25 mouse cellular contexts compared by ENCODE assay signal in the genomic region with DNA sequence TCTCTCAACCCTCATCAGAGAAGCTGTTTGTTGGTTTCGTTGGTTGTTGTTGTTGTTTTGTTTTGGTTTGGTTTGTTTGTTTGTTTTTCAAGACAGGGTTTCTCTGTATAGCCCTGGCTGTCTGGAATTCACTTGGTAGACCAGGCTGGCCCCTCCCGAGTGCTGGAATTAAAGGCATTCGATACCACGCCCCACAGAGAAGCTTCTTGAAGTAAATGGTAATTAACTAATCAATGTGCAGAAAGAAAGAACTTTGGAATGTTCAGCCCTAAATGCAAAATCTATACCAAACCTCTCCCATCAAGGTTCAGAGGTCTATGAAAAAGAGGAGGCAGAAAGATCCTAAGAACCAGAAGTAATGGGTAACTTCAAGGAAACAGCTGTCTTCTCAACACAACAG. TPM values are rescaled to one million over a fixed set of nuclear protein-coding genes. Genes with fewer than 3 reads are reported as not detected.
DNase-seq lines count a peak whose midpoint lies in the region; ATAC-seq and TF ChIP-seq lines count a peak whose summit lies in the region.
"Had no signal": no experiment of that assay in that cellular context is flagged by ENCODE, and none has a peak within 500 bp of the region (broad histone marks: within the 10 kb centered on the region; RNA-seq: fewer than 3 reads in every experiment).

No protein-coding gene starts in this region.

- 94% methylated on average over 4 of the region's 4 CpGs for WGBS in forebrain, embryonic 10.5 days

- H3K27ac ChIP-seq in ES-E14 (ENCODE audit: insufficient read depth, low read depth, low read length, poor library complexity, severe bottlenecking): peak overlapping the region; percentile 57; the same call in 1 of the 2 replicates
- no peak overlapping the region for H3K27ac ChIP-seq in forebrain, embryonic 10.5 days
- H3K27ac ChIP-seq: embryonic facial prominence, embryonic 13.5 days; embryonic facial prominence, embryonic 15.5 days; forebrain, embryonic 13.5 days; forebrain, embryonic 15.5 days had no signal

- H3K9ac ChIP-seq in ES-E14 (ENCODE audit: insufficient read depth, low read depth, low read length, poor library complexity, severe bottlenecking): no peak overlapping the region
- H3K9ac ChIP-seq: embryonic facial prominence, embryonic 13.5 days; embryonic facial prominence, embryonic 15.5 days; forebrain, embryonic 13.5 days; forebrain, embryonic 15.5 days; forebrain, postnatal 0 days had no signal

- no peaks in the 10 kb centered on the region for H3K9me3 ChIP-seq in megakaryocyte, embryonic 14.5 days
- H3K9me3 ChIP-seq in ES-E14 (ENCODE audit: control insufficient read depth, insufficient read depth, low read depth, low read length): no peaks in the 10 kb centered on the region
- no peaks in the 10 kb centered on the region for H3K9me3 ChIP-seq in forebrain, embryonic 10.5 days
- H3K9me3 ChIP-seq: embryonic facial prominence, embryonic 13.5 days; embryonic facial prominence, embryonic 15.5 days; forebrain, embryonic 13.5 days; forebrain, embryonic 15.5 days had no signal

- peak overlapping the region; percentile 18 for H3K4me3 ChIP-seq in megakaryocyte, embryonic 14.5 days (replicated peaks)
- H3K4me3 ChIP-seq in ES-E14 (ENCODE audit: insufficient read depth in 1 of 2, low read depth in 1 of 2, low read length in 2 of 2, poor library complexity in 1 of 2, severe bottlenecking in 1 of 2): no peak overlapping the region
- H3K4me3 ChIP-seq in forebrain, embryonic 10.5 days: no peak overlapping the region
- H3K4me3 ChIP-seq: embryonic facial prominence, embryonic 13.5 days; embryonic facial prominence, embryonic 15.5 days; erythroblast, embryonic 14.5 days; forebrain, embryonic 13.5 days; forebrain, embryonic 15.5 days had no signal

- H3K27me3 ChIP-seq in megakaryocyte, embryonic 14.5 days (replicated peaks): no peaks in the 10 kb centered on the region
- H3K27me3 ChIP-seq in forebrain, embryonic 10.5 days (ENCODE audit: poor library complexity, severe bottlenecking): no peaks in the 10 kb centered on the region
- H3K27me3 ChIP-seq: CH12.LX; embryonic facial prominence, embryonic 13.5 days; embryonic facial prominence, embryonic 15.5 days; forebrain, embryonic 13.5 days; forebrain, embryonic 15.5 days had no signal

- no peak for ATAC-seq in megakaryocyte, adult 5-6 weeks (ENCODE audit: poor library complexity, severe bottlenecking)
- ATAC-seq: CD4-positive, CD25-positive, alpha-beta regulatory T cell, adult 4 months; forebrain, embryonic 13.5 days; forebrain, embryonic 15.5 days; forebrain, postnatal 0 days had no signal

- peaks cover 53% of the 10 kb centered on the region for H3K4me1 ChIP-seq in megakaryocyte, embryonic 14.5 days
- peaks cover 1 to 4% of the 10 kb centered on the region in 2 experiments; a peak in 2 of 4 replicates for H3K4me1 ChIP-seq in ES-E14 (ENCODE audit: control insufficient read depth in 2 of 2, insufficient read depth in 2 of 2, low read length in 2 of 2, poor library complexity in 1 of 2)
- no peaks in the 10 kb centered on the region for H3K4me1 ChIP-seq in forebrain, embryonic 10.5 days
- H3K4me1 ChIP-seq: embryonic facial prominence, embryonic 13.5 days; embryonic facial prominence, embryonic 15.5 days; forebrain, embryonic 13.5 days; forebrain, embryonic 15.5 days had no signal

- peaks cover 66% of the 10 kb centered on the region for H3K36me3 ChIP-seq in megakaryocyte, embryonic 14.5 days (replicated peaks; ENCODE audit: low read length)
- H3K36me3 ChIP-seq in ES-E14 (ENCODE audit: control insufficient read depth, insufficient read depth, low read length, poor library complexity, severe bottlenecking): peaks cover 4% of the 10 kb centered on the region
- H3K36me3 ChIP-seq in forebrain, embryonic 10.5 days (replicated peaks): peaks cover 55% of the 10 kb centered on the region

- in situ Hi-C loops in ES-E14 (cut with MboI; ENCODE audit: low sequenced_read_pairs in 2 of 2, unreplicated experiment in 2 of 2): no loop called here

- DNase-seq in heart, adult 11 months: peak; percentile 39
- DNase-seq in heart, adult 9 months (ENCODE audit: low spot score in 2 of 2): no peak
- DNase-seq in ES-E14 (ENCODE audit: low read depth, low spot score) (peak; percentile 35), ZHBTc4 (ENCODE audit: low read depth, low spot score) (peak; percentile 85)
- DNase-seq in forebrain, embryonic 10.5 days (ENCODE audit: extremely low spot score, low spot score): no peak
- no peak for DNase-seq in cerebellum, adult 11-12 months
- DNase-seq: adrenal gland, adult 2 months; adrenal gland, postnatal 10 days; adrenal gland, postnatal 25 days; cerebellum, adult 18-20 months; cerebellum, adult 8-10 months; cerebellum, adult 9-11 months; cerebellum, postnatal 14 days; cerebellum, postnatal 36 days; embryo, embryonic 11 days; forebrain, postnatal 0 days had no signal

TF ChIP-seq in ES-E14, 5 proteins besides CTCF, POLR2A, EP300 and RAD21:
- TF ChIP-seq ZNF384 (IDR thresholded peaks at IDR 0.05; ENCODE audit: low read depth, low read length) (no peak), MAFK (IDR thresholded peaks at IDR 0.05; ENCODE audit: insufficient read depth, low read depth, low read length) (no peak), HCFC1 (IDR thresholded peaks at IDR 0.05; ENCODE audit: borderline replicate concordance, insufficient read depth, low read length) (no peak), ZC3H11A (IDR thresholded peaks at IDR 0.05; ENCODE audit: borderline replicate concordance, low read depth, low read length) (no peak), CHD2 (IDR thresholded peaks at IDR 0.05; ENCODE audit: low read depth, low read length) (no peak)

RNA-seq across cellular contexts. Expression of a gene that starts 15.5 kb away (rescaled TPM):
- 0.22 TPM in 1 of 2 replicates, not detected in the other for polyA plus RNA-seq in megakaryocyte, embryonic 14.5 days (2012; ENCODE audit: insufficient read depth, low replicate concordance)
- 8.5 and 12.9 TPM in 2 replicates for total RNA-seq in megakaryocyte, adult 5-6 weeks (2015)
- 16.0 and 19.8 TPM in 2 replicates for total RNA-seq in megakaryocyte, adult 5-6 weeks (2017)
- total RNA-seq in ES-E14 (2012; rRNA removed): 21.7 and 26.7 TPM in 2 replicates
- polyA plus RNA-seq in forebrain, embryonic 10.5 days (2016; fragmentation: Nextera tagmentation; extraction: Ambion mirVana): 15.1 and 16.4 TPM in 2 replicates

Comparison
In these comparisons a context has a peak if more than half of its experiments do, and no peak if none do; other contexts are left out.
1. DNase-seq: peak in heart, adult 11 months (single experiment), ES-E14 (single experiment) and ZHBTc4 (single experiment); none in heart, adult 9 months (0 of 2), forebrain, embryonic 10.5 days (single experiment) and cerebellum, adult 11-12 months (single experiment).